Mouse (Mus musculus) G1E (cell line): ENCODE measurements around the gene Kiss1.

Experiments used
- CTCF ChIP-seq: IDR thresholded peaks from 2 replicates; pipeline ENCODE4 v1.5.1; 2012; ENCODE audit warnings: low read depth, low read length, inconsistent platforms, mixed read lengths
- GATA1 ChIP-seq: IDR thresholded peaks from 2 replicates; pipeline ENCODE4 v1.6.1; 2012; ENCODE audit warnings: borderline replicate concordance, low read length, inconsistent platforms, mixed read lengths
- POLR2AphosphoS5 ChIP-seq: IDR thresholded peaks from 2 replicates; pipeline ENCODE4 v1.6.1; 2012; ENCODE audit warnings: low read depth, low read length, inconsistent platforms; ENCODE audit not compliant: insufficient replicate concordance
- TAL1 ChIP-seq: conservative IDR thresholded peaks from 2 replicates; pipeline ENCODE4 v1.6.1; 2012; ENCODE audit warnings: low read depth, low read length, inconsistent platforms, mixed read lengths

DNA sequence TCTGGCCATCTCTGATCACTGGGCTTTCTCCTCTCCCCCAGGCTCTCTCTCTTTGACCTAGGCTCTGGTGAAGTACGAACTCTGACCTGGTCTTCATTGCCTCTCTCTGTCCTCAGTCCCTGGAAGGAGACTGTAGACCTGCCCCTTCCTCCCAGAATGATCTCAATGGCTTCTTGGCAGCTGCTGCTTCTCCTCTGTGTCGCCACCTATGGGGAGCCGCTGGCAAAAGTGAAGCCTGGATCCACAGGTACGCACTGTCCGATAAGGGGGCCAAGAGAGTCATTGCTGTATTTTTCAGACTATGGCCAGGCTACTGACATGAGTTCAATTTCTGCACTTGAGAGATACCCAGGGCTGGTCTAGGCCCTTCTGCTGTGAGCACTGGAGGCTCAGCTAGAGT lies 5.4 kb downstream of the Kiss1 start:
- TF ChIP-seq CTCF (no peak), GATA1 (no peak), POLR2AphosphoS5 (no peak), TAL1 (no peak)
